Mouse (Mus musculus) spleen, postnatal 4 days (tissue): ENCODE results near the gene Saa3.
"Not testable (repeated sequence)": the region's sequence is repeated elsewhere in the genome, so short reads cannot be mapped to it uniquely, and the experiment has no call there.

Source experiments
- DNase-seq, 2 experiments: peaks; one replicate each; pipeline ENCODE4 v3.0.0; 2022; ENCODE audit warnings: low spot score in 2 of 2

Gene Saa3

DNA sequence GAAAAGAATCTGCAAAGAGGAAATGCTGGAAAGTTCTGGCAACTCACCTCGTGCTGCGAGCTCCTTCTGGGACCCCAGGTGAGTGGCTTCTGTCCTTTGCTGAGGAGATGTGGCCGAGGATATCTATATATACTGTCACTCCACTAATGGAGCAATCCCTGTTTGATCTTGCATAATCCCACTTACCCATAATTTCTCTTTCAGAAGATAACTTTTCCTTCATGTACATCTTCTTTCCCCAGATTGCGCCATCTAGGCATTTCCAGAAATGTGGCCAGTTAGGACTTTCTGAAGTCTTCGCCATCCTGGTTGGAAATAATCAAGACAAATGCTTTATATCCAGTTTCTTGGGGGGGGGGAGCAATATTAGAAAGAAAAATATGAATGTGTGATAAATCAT, at the start of gene Saa3:
Gene Saa3 (minus strand): TSS at position 101 of the 400 bp plus-strand sequence.
- no peak for DNase-seq

DNA sequence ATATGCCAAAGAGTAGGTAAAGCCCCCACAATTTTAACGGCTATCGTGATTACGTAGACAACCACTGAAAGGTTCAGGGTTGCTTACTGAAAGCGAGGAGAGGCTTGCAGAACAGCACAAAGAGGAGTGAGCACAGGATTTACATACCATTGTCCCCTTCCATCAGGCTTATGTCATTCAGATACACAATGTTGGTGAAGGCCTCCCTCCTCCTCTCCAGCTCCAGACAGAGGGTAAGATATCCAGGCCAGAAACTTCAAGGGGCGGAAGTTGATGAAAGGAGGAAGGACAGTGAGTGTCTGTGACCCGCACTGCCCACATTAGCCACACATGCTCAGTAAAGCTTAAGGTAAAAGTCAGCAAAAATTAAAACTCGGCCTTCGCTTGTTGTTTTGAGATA, 49.2 kb upstream of the Saa3 start:
- no peak for DNase-seq

DNA sequence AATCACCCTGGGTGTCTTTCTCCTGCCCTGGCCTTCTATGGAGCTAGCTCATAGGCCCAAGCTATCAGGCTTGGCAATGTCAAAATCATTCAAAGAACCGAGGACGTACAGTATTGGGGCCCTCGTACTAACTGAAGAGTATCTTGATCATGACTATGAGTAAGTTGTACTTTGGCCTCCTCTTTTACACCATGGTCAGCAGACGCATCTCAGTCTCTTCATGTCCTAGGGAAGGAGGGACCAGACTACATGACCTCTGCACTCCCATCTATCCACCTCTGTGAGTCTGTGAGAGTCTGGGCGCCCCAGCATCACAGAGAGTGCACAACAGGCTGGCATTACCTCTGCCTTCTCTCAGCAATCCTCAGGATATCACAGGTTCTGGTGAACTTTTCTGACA, 47.1 kb upstream of the Saa3 start:
- no peak for DNase-seq

DNA sequence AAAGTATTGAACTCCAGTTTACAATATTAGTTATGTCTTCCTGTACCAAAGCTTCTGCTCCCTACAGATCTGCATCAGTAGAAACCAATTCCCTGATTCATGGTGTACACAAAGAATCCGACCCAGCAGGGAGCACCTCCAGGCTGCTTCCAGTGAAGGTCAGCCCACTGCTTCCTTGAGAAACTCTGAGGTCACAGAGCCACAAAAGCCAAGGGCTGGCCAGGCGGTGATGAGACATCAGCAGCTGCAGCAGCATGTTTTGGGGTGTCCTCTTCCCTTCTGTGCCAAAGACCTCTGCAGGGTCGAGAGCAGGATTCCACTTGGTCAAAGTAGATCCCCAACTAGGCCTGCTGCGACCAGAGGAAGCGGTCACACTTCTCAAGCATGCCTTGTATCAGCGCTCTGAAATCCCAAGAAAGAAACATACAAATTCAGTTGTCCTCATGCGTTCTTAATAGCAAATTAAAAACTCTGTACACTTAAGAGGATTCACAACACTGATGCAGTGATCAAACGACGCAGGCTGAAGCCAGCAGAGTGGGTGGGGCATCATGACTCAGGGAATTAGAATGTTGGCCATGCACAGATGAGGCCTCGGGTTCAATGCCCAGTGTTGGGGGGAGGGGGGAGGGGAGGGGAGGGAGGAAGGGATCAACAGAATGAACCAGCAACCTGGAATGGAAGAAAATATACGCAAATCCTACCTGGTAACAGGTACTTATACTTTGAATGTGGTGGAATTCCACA, 45.7 kb upstream of the Saa3 start:
- no peak for DNase-seq

DNA sequence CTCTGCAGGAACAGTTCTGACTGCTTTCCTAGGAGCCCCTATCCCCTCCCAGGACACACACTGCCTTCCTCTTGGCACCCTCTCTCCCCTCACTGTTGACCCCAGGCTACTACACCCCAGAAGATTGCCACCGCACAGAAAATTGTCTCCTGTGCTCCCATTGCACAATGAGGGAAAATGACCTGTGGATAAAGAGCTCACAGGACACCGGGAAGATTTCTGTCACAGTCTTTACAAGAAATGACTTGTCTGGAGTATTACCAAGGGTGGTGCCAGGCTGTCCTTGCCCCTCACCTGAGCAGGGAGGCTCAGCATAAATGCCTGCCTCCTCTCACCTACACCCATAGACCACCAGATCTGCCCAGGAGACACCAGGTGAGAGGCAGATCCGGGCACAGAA, 36.0 kb upstream of the Saa3 start, which contains the start of gene Saa2:
Gene Saa2 (plus strand): TSS at position 301 of the 400 bp plus-strand sequence.
- DNase-seq, result no peak

DNA sequence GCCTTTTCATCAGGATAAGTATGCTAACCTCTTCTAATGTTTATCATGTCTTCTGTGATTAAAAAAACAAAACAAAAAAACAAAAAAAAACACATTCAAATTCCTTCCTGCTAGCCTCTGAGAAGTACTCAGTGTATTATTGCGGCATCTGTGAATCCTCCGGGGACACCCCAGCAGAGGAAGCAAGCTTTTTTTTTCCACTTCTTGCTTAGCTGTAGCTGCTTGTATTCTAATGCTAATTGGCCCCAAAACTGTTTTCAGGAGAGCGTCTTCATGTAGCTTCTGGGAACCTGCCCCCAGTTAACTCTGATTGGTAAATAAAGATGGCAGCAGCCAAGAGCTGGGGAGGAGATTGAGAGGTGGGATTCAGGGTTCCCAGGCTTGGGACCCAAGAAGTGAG, 33.0 kb upstream of the Saa3 start:
- DNase-seq, result no peak

DNA sequence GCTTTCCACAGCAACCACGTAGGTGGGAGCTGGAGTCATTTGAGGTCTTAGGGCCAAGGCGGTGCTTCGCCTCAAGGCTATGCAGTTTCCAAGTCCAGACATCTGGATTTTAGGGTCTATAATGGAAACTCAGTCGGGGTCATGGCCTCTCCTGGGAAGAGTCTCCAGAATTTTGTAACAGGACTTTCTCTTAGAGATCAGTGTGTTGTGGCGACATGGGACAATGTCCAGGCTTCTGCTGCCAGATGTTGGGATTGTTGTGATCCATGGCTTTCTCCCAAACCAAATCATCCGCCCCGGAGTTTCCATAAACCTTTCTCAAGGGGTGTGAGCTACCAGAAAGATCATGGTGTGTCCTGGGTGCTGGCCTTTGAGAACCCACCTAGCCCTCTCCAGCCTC, 30.9 kb upstream of the Saa3 start:
- DNase-seq, result no peak

DNA sequence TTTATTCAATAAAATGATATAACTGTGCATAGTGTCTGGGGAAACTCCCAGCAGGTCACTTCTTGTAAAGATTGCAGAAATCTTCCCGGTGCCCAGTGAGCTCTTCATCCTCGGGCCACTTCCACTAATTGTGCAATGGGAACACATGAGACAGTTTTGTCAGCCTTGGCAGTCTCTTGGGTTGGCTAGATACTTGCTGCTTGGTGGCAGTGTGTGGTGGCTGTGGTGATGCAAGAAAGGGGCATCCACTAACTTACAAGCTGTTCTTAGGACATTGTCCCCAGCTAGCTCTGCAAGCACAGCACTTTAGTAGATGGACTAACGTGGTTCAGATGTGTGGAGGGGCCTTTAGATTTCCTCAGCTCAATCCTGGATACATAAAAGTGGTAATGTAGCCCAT, 30.3 kb upstream of the Saa3 start:
- no peak for DNase-seq

DNA sequence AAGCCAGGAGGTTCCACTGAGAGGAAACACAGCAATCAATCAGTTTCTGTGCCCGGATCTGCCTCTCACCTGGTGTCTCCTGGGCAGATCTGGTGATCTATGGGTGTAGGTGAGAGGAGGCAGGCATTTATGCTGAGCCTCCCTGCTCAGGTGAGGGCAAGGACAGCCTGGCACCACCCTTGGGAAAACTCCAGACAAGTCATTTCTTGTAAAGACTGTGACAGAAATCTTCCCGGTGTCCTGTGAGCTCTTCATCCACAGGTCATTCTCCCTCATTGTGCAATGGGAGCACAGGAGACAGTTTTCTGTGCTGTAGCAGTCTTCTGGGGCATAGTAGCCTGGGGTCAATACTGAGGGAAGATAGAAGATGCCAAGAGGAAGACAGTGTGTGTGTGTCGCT, 27.4 kb upstream of the Saa3 start, which contains the start of gene Saa1:
Gene Saa1 (minus strand): TSS at position 101 of the 400 bp plus-strand sequence.
- DNase-seq, result not testable (repeated sequence)

DNA sequence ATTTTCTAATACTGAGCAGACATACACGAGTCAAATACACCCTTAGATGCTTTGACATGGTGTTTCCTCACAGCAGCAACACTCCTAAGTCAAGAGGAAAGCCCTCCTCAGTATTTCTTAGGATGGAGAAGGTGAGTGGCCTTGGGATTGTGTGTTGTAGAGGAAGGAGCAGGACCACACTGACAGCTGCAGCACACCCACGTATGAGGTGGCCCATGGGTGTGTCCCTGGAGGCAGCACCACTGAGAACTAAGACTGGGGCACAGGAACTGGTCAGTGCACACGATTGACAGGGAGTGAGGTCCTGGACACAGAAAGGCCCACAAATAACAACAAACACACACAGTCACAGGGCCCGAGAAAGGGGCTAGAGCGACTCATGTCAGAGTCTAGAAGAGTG, 24.5 kb upstream of the Saa3 start:
- DNase-seq, result not testable (repeated sequence)

DNA sequence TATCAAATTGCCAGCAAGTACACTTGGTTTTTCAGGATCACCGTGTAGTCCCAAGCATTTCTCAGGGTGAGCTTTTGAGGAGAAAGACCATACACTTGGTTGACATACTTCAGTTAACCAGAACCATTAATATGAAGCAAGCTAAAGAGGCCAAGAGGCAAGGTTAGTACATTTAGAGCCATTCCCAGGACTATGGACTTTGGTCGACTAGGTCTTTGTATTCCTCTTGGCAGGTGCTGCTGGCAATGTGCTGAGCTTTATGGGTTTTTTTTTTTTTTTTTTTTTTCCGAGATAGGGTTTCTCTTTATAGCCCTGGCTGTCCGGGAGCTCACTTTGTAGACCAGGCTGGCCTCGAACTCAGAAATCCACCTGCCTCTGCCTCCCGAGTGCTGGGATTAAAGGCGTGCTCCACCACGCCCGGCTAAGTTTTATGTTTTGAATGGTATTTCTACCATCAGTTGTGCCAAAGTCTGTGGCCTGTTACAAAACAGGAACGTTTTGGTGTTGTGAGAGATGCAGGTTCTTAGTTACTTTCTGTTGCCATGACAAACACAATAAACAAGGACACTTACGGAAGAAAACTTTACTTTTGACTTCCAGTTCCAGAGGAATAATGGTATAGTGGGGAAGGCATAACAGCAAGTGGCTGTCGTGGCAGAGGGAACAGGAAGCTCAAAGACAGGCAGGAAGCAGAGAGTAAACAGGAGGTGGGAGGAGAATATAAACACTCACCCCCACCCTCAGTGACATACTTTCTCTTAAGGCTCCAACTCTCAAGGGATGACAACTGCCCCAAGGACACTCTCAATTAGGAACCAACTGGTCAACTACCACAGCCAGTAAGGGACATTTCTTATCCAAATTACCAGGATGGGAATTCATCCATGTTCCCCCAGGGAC, 23.3 kb upstream of the Saa3 start:
- no peak for DNase-seq

DNA sequence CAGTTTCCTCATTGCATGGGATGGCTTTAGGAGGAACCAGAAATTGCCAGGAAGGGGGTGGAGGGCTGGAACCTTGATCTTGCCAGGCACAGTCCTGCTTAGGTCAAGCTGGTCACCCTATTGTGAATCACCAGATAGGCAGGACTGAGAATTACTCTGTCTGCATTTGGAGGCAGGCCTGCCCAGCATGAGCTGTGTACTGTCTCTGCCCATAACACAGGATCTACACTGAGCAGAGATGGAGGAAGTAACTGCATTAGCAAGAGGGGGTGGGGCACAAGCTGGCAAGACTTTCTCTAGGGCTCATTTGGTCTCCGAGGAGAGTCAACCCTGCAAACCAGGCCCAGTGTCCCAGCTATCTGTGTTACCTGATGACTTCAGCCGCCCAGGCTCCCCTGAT, 19.5 kb upstream of the Saa3 start:
- DNase-seq, result peak; percentile 32 to 70

DNA sequence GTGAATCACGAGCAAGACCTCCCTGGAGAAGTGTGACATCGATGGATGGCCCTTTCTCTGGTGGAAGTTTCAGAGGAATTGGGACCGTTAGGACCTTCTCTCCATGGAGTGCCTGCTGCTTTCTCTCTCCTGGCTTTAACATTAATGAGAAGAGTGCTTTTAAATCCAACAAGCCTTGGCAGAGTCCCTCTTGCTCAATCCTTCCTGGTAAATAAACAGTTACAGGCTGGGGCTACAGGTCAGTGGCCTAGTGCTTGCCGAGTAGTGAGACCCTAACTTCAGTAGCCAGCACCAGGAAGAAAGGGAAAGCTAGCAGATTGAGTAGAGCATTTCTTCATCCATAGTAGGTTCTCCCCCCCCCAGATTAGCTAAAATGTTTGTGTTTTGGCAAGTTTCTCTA, 17.0 kb upstream of the Saa3 start, which contains the start of gene Saa4:
Gene Saa4 (minus strand): TSS at position 146 of the 400 bp plus-strand sequence.
- no peak for DNase-seq

DNA sequence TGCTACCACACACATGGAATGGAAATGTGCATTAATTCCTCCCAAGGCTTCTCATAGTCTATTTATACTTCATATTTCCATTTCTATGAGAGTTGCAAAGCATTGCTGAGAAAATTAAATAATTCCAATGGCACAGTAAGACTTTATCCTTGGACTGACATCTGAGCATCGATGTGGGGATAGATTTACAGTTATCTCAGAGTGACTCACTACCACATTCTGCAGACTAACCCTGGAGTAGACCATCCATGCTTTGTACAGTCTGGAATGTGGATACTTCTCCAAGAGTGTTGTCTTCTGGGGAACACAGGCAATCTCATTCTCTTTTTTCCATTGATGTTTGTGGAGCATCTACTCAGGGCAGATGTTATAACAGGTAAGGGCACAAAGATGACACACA, 12.1 kb upstream of the Saa3 start:
- DNase-seq, result no peak

DNA sequence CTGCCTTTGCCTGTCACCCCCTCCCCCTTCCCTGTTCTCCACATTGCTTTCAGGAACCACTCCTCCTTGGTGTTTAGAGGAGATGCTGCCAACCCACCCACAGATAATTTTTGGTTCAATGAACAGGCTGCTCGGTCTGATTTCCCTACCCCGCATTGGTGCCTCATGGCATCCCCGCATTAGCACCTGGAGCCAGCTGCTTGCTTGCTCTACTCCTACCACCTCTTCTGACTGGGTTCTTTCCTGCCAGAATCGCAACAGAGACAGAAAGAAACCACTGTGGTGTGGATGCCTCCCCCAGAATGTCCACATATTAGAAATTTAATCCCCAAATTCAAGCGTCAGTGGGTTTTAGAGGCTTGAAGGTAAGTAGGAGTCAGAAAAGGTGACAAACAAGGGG, 8.9 kb upstream of the Saa3 start:
- DNase-seq, result no peak

DNA sequence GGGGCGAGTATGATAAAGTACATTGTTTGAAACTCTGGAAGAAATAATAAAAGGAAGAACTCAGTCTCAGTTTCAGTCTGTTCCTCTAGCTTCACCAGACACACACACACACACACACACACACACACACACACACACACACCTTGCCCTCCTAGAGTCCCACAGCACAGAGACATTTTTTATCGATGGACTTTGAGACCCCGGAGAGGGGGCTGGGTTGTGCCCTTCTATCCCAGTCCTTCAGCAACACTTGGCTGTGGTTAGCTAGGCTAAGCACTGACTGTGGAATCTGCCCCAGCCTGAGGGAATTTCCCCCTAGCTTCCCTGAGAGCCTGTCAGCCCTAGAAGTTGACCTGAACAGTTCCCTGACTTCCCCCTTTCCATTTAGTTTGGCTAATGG, 8.3 kb upstream of the Saa3 start:
- DNase-seq, result no peak

DNA sequence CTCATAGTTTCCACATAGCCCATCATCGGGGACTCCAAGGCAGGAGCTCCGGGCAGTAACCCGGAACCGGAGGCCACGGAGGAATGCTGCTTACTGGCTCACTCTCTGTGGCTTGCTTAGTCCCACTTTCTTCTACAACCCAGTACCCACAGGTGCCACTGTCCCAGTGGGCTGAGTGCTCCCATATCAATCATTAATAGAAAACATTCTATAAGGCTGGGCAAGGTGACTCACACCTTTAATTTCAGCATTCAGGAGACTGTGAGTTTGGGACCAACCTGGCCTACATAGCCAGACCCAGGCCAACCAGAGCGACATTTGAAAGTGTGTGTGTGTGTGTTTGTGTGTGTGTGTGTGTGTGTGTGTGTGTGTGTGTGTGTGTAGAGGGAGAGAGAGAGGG, 7.9 kb upstream of the Saa3 start:
- DNase-seq, result no peak

DNA sequence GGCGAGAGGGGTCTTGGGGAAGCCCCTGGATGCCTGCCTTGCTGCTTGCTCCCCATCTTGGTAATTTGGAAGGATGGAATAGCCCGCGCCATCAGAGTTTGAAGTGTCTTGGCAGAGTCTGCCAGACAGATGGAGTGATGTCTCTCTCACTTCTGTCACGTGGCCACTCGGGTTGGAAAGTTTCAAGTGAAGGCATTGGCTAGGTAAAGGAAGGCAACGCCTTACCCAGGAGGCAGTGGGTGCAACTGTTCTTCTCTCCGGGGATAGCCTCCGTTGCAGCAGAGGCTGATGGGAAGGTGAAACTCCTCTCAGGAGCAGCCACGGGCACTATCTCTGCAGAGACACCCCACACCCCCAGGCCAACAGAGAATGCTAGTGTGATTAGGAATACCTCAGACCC, 5.0 kb upstream of the Saa3 start:
- no peak for DNase-seq

DNA sequence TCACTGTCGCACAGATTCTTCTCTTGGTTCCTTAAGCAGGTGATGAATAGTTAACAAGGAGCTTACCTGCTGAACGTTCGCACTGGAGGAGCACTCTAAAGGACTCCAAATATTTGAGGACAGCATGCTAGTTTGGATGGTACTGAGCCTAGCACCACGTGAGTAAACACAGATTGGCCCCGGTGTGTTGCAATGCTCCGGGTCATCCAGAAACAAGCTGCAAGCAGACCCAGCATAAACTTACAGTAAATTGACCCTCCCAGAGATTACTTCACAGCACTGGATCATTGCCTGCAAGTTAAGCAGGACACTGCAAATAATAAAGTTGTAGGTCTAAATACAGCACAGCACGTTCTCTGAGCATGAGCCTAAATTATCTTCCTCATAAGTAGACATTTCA, 4.0 kb upstream of the Saa3 start:
- DNase-seq, result no peak

DNA sequence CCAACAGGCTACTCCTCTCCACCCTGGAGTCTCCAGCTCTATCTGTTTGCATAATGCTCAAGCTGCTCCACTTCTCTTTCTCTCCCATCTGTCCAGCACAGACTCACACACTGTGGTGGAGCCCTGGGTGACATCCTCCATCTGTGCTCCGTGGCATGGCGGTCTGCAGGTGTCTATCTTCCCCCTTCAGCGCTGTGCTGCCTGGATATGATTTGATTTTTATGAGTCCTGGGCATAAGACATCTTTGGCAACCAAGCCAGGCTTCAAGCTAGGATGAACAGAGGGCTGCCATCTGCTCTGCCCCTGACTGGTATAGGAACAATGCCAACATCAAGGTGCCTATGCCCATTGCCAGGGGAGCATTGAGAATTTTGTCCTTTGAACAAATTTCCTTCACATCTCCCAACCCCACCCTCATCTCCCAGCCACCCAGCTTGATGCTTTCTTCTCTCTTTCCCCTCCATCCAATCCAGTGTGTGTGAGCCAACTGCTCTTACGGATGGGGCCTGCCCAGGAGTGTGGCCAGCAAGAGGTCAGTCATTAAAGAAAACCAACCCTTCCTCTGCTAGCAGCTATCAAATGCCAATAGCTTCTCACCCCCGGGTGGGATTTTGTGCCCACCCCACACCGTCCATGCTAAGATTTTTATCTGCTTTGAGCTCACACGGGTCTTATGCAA, 3.2 kb upstream of the Saa3 start:
- no peak for DNase-seq

DNA sequence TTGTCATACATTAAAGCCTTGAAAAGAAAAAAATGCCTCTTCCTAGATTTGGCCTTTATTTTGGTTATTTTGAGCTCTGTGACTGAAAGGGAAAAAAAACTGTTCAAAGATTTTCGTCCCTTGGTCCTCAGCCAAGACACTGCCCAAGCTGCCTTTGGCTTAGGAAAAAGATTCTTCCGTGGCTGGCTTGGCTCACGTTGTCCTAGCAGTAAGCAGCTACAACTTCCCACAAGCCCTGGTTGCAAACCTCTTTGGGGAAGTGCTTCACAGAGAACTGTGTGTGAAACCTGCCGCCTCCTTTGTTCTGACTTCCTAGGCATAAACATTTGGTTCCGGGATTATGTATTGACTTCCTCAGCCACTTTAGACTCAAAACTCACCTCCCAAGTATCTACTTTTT, 1.4 kb upstream of the Saa3 start:
- DNase-seq, result no peak

DNA sequence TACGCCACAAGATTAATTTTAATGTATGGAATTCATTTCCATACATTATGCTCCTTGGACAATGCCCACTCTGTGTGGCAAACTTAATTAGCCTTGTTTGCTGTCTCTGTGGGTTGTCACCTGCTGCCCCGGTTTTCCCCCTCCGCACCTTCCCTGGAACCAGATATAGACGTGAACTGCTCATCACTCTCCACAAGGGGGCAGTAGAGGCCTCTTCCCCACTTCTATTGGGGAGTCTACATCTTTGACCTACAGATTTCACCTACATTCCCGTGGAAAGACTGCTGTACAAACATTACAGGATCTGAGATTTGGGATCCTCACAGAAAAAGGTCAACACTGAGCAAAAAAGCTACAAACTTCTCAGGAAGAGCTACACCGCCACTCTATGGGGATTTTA, 982 bp downstream of the Saa3 start:
- DNase-seq, result peak; percentile 65 to 86
